Comparison of ENCODE assay signal across 8 mouse cellular contexts in genomic region chr6:146110832-146111741, GRCm38 (mm10).
DNase-seq lines count a peak whose midpoint lies in the region; ATAC-seq and TF ChIP-seq lines count a peak whose summit lies in the region.

No protein-coding gene starts in this region.

- H3K4me2 ChIP-seq in kidney, embryonic 16.5 days (replicated peaks; ENCODE audit: low read depth, low read length): no peak overlapping the region
- no peak overlapping the region for H3K4me2 ChIP-seq in forebrain, embryonic 15.5 days (replicated peaks)
- H3K4me2 ChIP-seq in midbrain, embryonic 14.5 days (ENCODE audit: low read length): no peak overlapping the region

- POLR2A ChIA-PET in Patski (lab: Charles Lee): interaction anchor here (0.7 to 1.5 kb wide), 5 partner anchors 100 to 255 kb away, joined by 3 to 4 read pairs (median 3); no protein-coding TSS in a partner anchor

- no peaks in the 10 kb centered on the region for H3K9me3 ChIP-seq in kidney, embryonic 16.5 days (ENCODE audit: low read length)
- H3K9me3 ChIP-seq in forebrain, embryonic 15.5 days: no peaks in the 10 kb centered on the region
- H3K9me3 ChIP-seq in midbrain, embryonic 14.5 days (ENCODE audit: control insufficient read depth, low read length): no peaks in the 10 kb centered on the region

- no peaks in the 10 kb centered on the region for H3K27me3 ChIP-seq in kidney, embryonic 16.5 days (ENCODE audit: insufficient read depth, low read length)
- no peaks in the 10 kb centered on the region for H3K27me3 ChIP-seq in Patski
- no peaks in the 10 kb centered on the region for H3K27me3 ChIP-seq in forebrain, embryonic 15.5 days
- H3K27me3 ChIP-seq in midbrain, embryonic 14.5 days (ENCODE audit: control insufficient read depth, insufficient read depth, low read length): no peaks in the 10 kb centered on the region

- WGBS in kidney, embryonic 16.5 days: 40% methylated on average over 21 of the region's 21 CpGs
- WGBS in forebrain, embryonic 15.5 days: 34% methylated on average over 21 of the region's 21 CpGs
- 16% methylated on average over 21 of the region's 21 CpGs for WGBS in midbrain, embryonic 14.5 days

- TF ChIP-seq CTCF in Patski (IDR thresholded peaks at IDR 0.05): no peak

- peaks cover 5% of the 10 kb centered on the region for H3K4me1 ChIP-seq in kidney, embryonic 16.5 days (ENCODE audit: insufficient read depth, low read length)
- peaks cover 29% of the 10 kb centered on the region for H3K4me1 ChIP-seq in forebrain, embryonic 15.5 days
- H3K4me1 ChIP-seq in midbrain, embryonic 14.5 days (ENCODE audit: control insufficient read depth, insufficient read depth, low read length): peaks cover 18% of the 10 kb centered on the region

- no peak overlapping the region for H3K27ac ChIP-seq in kidney, embryonic 16.5 days (ENCODE audit: low read length)
- H3K27ac ChIP-seq in forebrain, embryonic 15.5 days (replicated peaks): no peak overlapping the region
- H3K27ac ChIP-seq in midbrain, embryonic 14.5 days (replicated peaks; ENCODE audit: low read depth, low read length): peak overlapping the region; percentile 57; the same call in 1 of the 2 replicates

- ATAC-seq in kidney, embryonic 16.5 days (ENCODE audit: low FRiP score, low TSS enrichment): no peak
- ATAC-seq in Patski: peak; percentile 73
- ATAC-seq in forebrain, embryonic 15.5 days (replicated peaks): peak; percentile 56; the same call in 1 of the 2 replicates
- ATAC-seq in midbrain, embryonic 14.5 days (ENCODE audit: low FRiP score, low TSS enrichment): peak; percentile 64
- no peak for ATAC-seq in CD4-positive, CD25-positive, alpha-beta regulatory T cell, adult 4 months

- peak; percentile 11 for DNase-seq in kidney, adult 9 months
- peak; percentile 79 for DNase-seq in Patski (ENCODE audit: low read depth, low spot score)
- peak; percentile 65 for DNase-seq in midbrain, embryonic 14.5 days
- no peak for DNase-seq in thymus, adult 18-20 months
- DNase-seq in spleen, postnatal 14 days (ENCODE audit: low spot score in 2 of 2): no peak

- in situ Hi-C loops in Patski (cut with MboI; ENCODE audit: low pct_unique_long_range_greater_than_20kb): no loop called here

- H3K9ac ChIP-seq in kidney, embryonic 16.5 days (replicated peaks; ENCODE audit: low read length): no peak overlapping the region; the same call in 1 of the 2 replicates
- H3K9ac ChIP-seq in forebrain, embryonic 15.5 days (replicated peaks): no peak overlapping the region
- no peak overlapping the region for H3K9ac ChIP-seq in midbrain, embryonic 14.5 days (replicated peaks; ENCODE audit: low read length)

- CTCF ChIA-PET in Patski (lab: Charles Lee): interaction anchor here (0.9 to 2.1 kb wide), 5 partner anchors 11 to 32 kb away, joined by 3 to 6 read pairs (median 3); no protein-coding TSS in a partner anchor

- H3K4me3 ChIP-seq in kidney, embryonic 16.5 days (ENCODE audit: low read length): no peak overlapping the region
- no peak overlapping the region for H3K4me3 ChIP-seq in forebrain, embryonic 15.5 days
- H3K4me3 ChIP-seq in midbrain, embryonic 14.5 days (replicated peaks; ENCODE audit: low read depth, low read length): no peak overlapping the region

- no peaks in the 10 kb centered on the region for H3K36me3 ChIP-seq in kidney, embryonic 16.5 days (ENCODE audit: insufficient read depth, low read length)
- H3K36me3 ChIP-seq in forebrain, embryonic 15.5 days: no peaks in the 10 kb centered on the region
- H3K36me3 ChIP-seq in midbrain, embryonic 14.5 days (ENCODE audit: control insufficient read depth, insufficient read depth, low read length): no peaks in the 10 kb centered on the region

Comparison
In these comparisons a context has a peak if more than half of its experiments do, and no peak if none do; other contexts are left out.
1. DNase-seq: peak in kidney, adult 9 months (single experiment), Patski (single experiment) and midbrain, embryonic 14.5 days (single experiment); none in thymus, adult 18-20 months (0 of 2) and spleen, postnatal 14 days (0 of 2).
2. ATAC-seq: peak in Patski (single experiment), forebrain, embryonic 15.5 days (single experiment) and midbrain, embryonic 14.5 days (single experiment); none in kidney, embryonic 16.5 days (single experiment) and CD4-positive, CD25-positive, alpha-beta regulatory T cell, adult 4 months (single experiment).